Mouse (Mus musculus): ENCODE measurements around the gene Iqce. TPM values are rescaled to one million over a fixed set of nuclear protein-coding genes. Genes with fewer than 3 reads are reported as not detected.
A peak's percentile ranks its signal among the peaks of the same experiment; 100 is the strongest.

Iqce gene
- total RNA-seq, 1 experiment from 2014 or later = 7.9 TPM

- no peak for ATAC-seq (replicated peaks; ENCODE audit: low read depth, poor library complexity, severe bottlenecking)
These were observed 57.9 kb downstream of the Iqce start for GRCm38 (mm10) chr5:140644263-140644662.

GRCm38 (mm10) chr5:140642076-140642475, 60.1 kb downstream of the Iqce start:
- peak; percentile 72 for ATAC-seq (replicated peaks; ENCODE audit: low read depth, poor library complexity, severe bottlenecking)

- ATAC-seq (replicated peaks; ENCODE audit: low read depth, poor library complexity, severe bottlenecking) = no peak
These were observed 60.8 kb downstream of the Iqce start for GRCm38 (mm10) chr5:140641254-140641928.

GRCm38 (mm10) chr5:140640812-140641211, 61.4 kb downstream of the Iqce start:
- 0 out of 2 replicates have a peak, but pooled peaks have one; percentile 13 for ATAC-seq (replicated peaks; ENCODE audit: low read depth, poor library complexity, severe bottlenecking)

GRCm38 (mm10) chr5:140639871-140640270, 62.3 kb downstream of the Iqce start:
- no peak for ATAC-seq (replicated peaks; ENCODE audit: low read depth, poor library complexity, severe bottlenecking)

- no peak for ATAC-seq (replicated peaks; ENCODE audit: low read depth, poor library complexity, severe bottlenecking)
These were observed 62.9 kb downstream of the Iqce start for GRCm38 (mm10) chr5:140639312-140639711.

GRCm38 (mm10) chr5:140638484-140638883, 63.7 kb downstream of the Iqce start:
- no peak for ATAC-seq (replicated peaks; ENCODE audit: low read depth, poor library complexity, severe bottlenecking)

GRCm38 (mm10) chr5:140637989-140638388, 64.2 kb downstream of the Iqce start:
- no peak for ATAC-seq (replicated peaks; ENCODE audit: low read depth, poor library complexity, severe bottlenecking)

- no peak for ATAC-seq (replicated peaks; ENCODE audit: low read depth, poor library complexity, severe bottlenecking)
These were observed 65.1 kb downstream of the Iqce start for GRCm38 (mm10) chr5:140637058-140637410.

GRCm38 (mm10) chr5:140636316-140637057, 65.7 kb downstream of the Iqce start:
- ATAC-seq (replicated peaks; ENCODE audit: low read depth, poor library complexity, severe bottlenecking) = no peak

GRCm38 (mm10) chr5:140634798-140635722, 67.1 kb downstream of the Iqce start:
- no peak for ATAC-seq (replicated peaks; ENCODE audit: low read depth, poor library complexity, severe bottlenecking)

- no peak for ATAC-seq (replicated peaks; ENCODE audit: low read depth, poor library complexity, severe bottlenecking)
These were observed 68.7 kb downstream of the Iqce start for GRCm38 (mm10) chr5:140633432-140633831.

- ATAC-seq (replicated peaks; ENCODE audit: low read depth, poor library complexity, severe bottlenecking) = peak; percentile 58; the same call in 1 of the 2 replicates
These were observed 73.2 kb downstream of the Iqce start for GRCm38 (mm10) chr5:140628995-140629394.

GRCm38 (mm10) chr5:140627580-140627979, 74.6 kb downstream of the Iqce start:
- no peak for ATAC-seq (replicated peaks; ENCODE audit: low read depth, poor library complexity, severe bottlenecking)

- no peak for ATAC-seq (replicated peaks; ENCODE audit: low read depth, poor library complexity, severe bottlenecking)
These were observed 77.2 kb downstream of the Iqce start for GRCm38 (mm10) chr5:140624961-140625360.

- ATAC-seq (replicated peaks; ENCODE audit: low read depth, poor library complexity, severe bottlenecking) = no peak
These were observed 77.9 kb downstream of the Iqce start for GRCm38 (mm10) chr5:140624238-140624637.

GRCm38 (mm10) chr5:140623791-140624190, 78.4 kb downstream of the Iqce start:
- no peak for ATAC-seq (replicated peaks; ENCODE audit: low read depth, poor library complexity, severe bottlenecking)

GRCm38 (mm10) chr5:140622978-140623670, 79.1 kb downstream of the Iqce start:
- no peak for ATAC-seq (replicated peaks; ENCODE audit: low read depth, poor library complexity, severe bottlenecking)

- ATAC-seq (replicated peaks; ENCODE audit: low read depth, poor library complexity, severe bottlenecking) = no peak
These were observed 80.7 kb downstream of the Iqce start for GRCm38 (mm10) chr5:140621517-140621916.

- ATAC-seq (replicated peaks; ENCODE audit: low read depth, poor library complexity, severe bottlenecking) = no peak
These were observed 81.1 kb downstream of the Iqce start for GRCm38 (mm10) chr5:140621092-140621491.
